Mouse (Mus musculus) lung, postnatal 0 days (tissue): Measurements from ENCODE around the gene Naa80. TPM values are rescaled to one million over a fixed set of nuclear protein-coding genes. Genes with fewer than 3 reads are reported as not detected.

ENCODE experiments used
- ATAC-seq: fragments of 200-750 bp; cut with Nextera tagmentation; 2 replicates; pipeline ENCODE4 v1.8.0; 2017; ENCODE audit warnings: moderate library complexity
- DNase-seq: peaks from one replicate; pipeline ENCODE4 v3.0.0-alpha.2; 2016; ENCODE audit warnings: low spot score
- H3K27ac ChIP-seq: fragments of 300-500 bp; sonication (generic); 2 replicates; pipeline ENCODE4 v1.5.1; 2014; ENCODE audit warnings: antibody characterized with exemption, mild to moderate bottlenecking, low read length, mixed read lengths
- H3K27me3 ChIP-seq: fragments of 300-500 bp; sonication (generic); replicated peaks from 2 replicates; pipeline ENCODE4 v1.6.1; 2014; ENCODE audit warnings: low read length, mixed read lengths; ENCODE audit not compliant: insufficient read depth
- H3K36me3 ChIP-seq: fragments of 300-500 bp; sonication (generic); 2 replicates; pipeline ENCODE4 v1.6.1; 2014; ENCODE audit warnings: low read length, mixed read lengths; ENCODE audit not compliant: insufficient read depth
- H3K4me1 ChIP-seq: fragments of 300-500 bp; sonication (generic); 2 replicates; pipeline ENCODE4 v1.6.1; 2014; ENCODE audit warnings: antibody characterized with exemption, low read depth, low read length, mixed read lengths; ENCODE audit not compliant: insufficient read depth
- H3K4me2 ChIP-seq: fragments of 300-500 bp; sonication (generic); replicated peaks from 2 replicates; pipeline ENCODE4 v1.6.1; 2014; ENCODE audit warnings: low read depth, mild to moderate bottlenecking, low read length, moderate library complexity, mixed read lengths
- H3K4me3 ChIP-seq: fragments of 300-500 bp; sonication (generic); 2 replicates; pipeline ENCODE4 v1.5.1; 2014; ENCODE audit warnings: low read depth, low read length
- H3K9ac ChIP-seq: fragments of 300-500 bp; sonication (generic); replicated peaks from 2 replicates; pipeline ENCODE4 v1.6.1; 2014; ENCODE audit warnings: low read depth, mild to moderate bottlenecking
- H3K9me3 ChIP-seq: fragments of 300-500 bp; sonication (generic); 2 replicates; pipeline ENCODE4 v1.6.1; 2016; ENCODE audit warnings: low read length, mixed read lengths
- CTCF ChIP-seq: IDR thresholded peaks from 2 replicates; pipeline ENCODE4 v1.5.1; 2016; ENCODE audit warnings: antibody characterized with exemption, mild to moderate bottlenecking
- EP300 ChIP-seq: IDR thresholded peaks from 2 replicates; pipeline ENCODE4 v1.6.1; 2016; ENCODE audit warnings: antibody characterized with exemption, mild to moderate bottlenecking, control low read depth
- whole genome bisulfite sequencing: fragments of 180-500 bp; shearing (Covaris S2); extraction: QIAGEN DNeasy Blood & Tissue Kit; methylation state at CpG from one replicate; pipeline ENCODE4 v1.1.7; 2014; 5-methylcytosine and 5-hydroxymethylcytosine counted together
- polyA plus RNA-seq: library from polyadenylated mRNA; unstranded; fragments of >200 nt; fragmentation: Nextera tagmentation; extraction: Ambion mirVana; gene quantifications from 2 replicates; pipeline ENCODE4 v1.2.1, GENCODE M21; 2015

The Naa80 gene
- polyA plus RNA-seq, 1 experiment from 2014 or later, result 22.0 TPM

DNA sequence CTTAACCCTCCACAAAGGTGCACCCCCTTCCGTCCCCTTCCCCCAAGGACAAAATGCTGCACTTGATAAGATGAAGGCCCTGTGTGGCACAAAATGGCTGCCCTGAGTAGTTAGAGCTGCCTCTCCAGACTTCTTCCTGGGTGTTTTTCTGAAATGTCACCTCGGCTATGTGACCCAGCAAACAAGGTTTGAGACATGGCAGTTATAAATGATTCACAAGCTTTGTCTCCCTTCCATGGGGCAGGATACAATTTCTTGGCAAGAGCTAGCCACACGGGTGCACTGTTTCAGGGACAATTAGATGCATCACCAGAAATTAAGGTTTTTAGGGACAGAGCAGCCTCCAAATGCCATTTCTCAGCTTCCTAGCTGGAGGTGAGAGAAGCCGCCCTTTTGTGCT is 38.3 kb upstream of the Naa80 start:
- Histone ChIP-seq H3K9ac (no peak overlapping the region), H3K4me3 (no peak overlapping the region), H3K4me1 (peaks cover 28% of the 10 kb centered on the region; the same call in 1 of the 2 replicates), H3K4me2 (no peak overlapping the region), H3K36me3 (peaks cover 28% of the 10 kb centered on the region), H3K27ac (no peak overlapping the region), H3K27me3 (no peaks in the 10 kb centered on the region), H3K9me3 (no peaks in the 10 kb centered on the region)
- no peak for DNase-seq
- no peak for ATAC-seq
- TF ChIP-seq CTCF (no peak), EP300 (no peak)
- 53% methylated on average over 4 of the region's 4 CpGs for WGBS

DNA sequence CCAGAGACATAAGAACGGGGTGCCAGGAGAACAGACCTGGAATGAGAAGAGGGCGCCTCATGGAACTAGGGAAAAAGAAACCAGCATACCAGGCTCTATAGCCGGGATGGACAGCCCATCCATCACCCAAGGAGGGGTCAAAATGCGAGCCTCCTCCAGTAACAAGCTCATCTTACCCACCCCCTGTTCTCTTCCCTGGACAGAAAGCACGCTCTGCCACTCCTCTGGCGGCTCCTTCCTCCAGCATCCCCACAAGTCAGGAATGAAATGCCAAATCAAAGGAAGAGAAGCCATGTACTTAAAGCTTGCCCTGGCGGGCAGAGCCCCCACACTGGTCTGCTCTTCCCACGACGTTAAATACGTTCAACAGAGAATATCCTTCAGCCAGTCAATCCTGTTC is 37.7 kb upstream of the Naa80 start:
- Histone ChIP-seq H3K4me1 (peaks cover 22% of the 10 kb centered on the region; the same call in 1 of the 2 replicates), H3K27ac (no peak overlapping the region), H3K27me3 (no peaks in the 10 kb centered on the region), H3K4me3 (no peak overlapping the region), H3K9ac (no peak overlapping the region), H3K36me3 (peaks cover 28% of the 10 kb centered on the region), H3K4me2 (peak overlapping the region; percentile 60), H3K9me3 (no peaks in the 10 kb centered on the region)
- no peak for DNase-seq
- TF ChIP-seq CTCF (no peak), EP300 (no peak)
- WGBS, result 22% methylated on average over 10 of the region's 10 CpGs
- no peak for ATAC-seq

GRCm38 (mm10) chr9:107541474-107542351 is 37.0 kb upstream of the Naa80 start, which contains the start of the genes Cyb561d2 and Nprl2:
Gene Cyb561d2, minus strand, starts transcription at chr9:107542193.
Gene Nprl2, plus strand, starts transcription at chr9:107542226.
- Histone ChIP-seq H3K9ac (peak within 1 kb of the TSS; percentile 37), H3K4me3 (peak within 1 kb of the TSS; percentile 70), H3K4me1 (peaks cover 16% of the 10 kb centered on the region; the same call in 1 of the 2 replicates), H3K27me3 (no peaks in the 10 kb centered on the region), H3K4me2 (peak within 1 kb of the TSS; percentile 60), H3K27ac (0 out of 2 replicates have a peak within 1 kb of the TSS, but pooled peaks have one; percentile 22), H3K36me3 (peaks cover 28% of the 10 kb centered on the region), H3K9me3 (no peaks in the 10 kb centered on the region)
- WGBS, result under 1% methylated on average over 46 of the region's 46 CpGs
- DNase-seq (peak; percentile 96), ATAC-seq (peak; percentile 92)
- TF ChIP-seq CTCF (no peak; the same call in 1 of the 2 replicates), EP300 (no peak)

- TF ChIP-seq EP300 (no peak), CTCF (no peak)
- H3K4me3 ChIP-seq, result peak overlapping the region; percentile 70
- peak; percentile 0; the same call in 1 of the 2 replicates for ATAC-seq
Measured at GRCm38 (mm10) chr9:107542352-107542686, 36.4 kb upstream of the Naa80 start.

GRCm38 (mm10) chr9:107542721-107543120 is 36.0 kb upstream of the Naa80 start:
- Histone ChIP-seq H3K4me2 (peak overlapping the region; percentile 60), H3K27me3 (no peaks in the 10 kb centered on the region), H3K4me1 (peaks cover 14% of the 10 kb centered on the region), H3K36me3 (peaks cover 28% of the 10 kb centered on the region), H3K9me3 (no peaks in the 10 kb centered on the region), H3K9ac (peak overlapping the region; percentile 37; the same call in 1 of the 2 replicates), H3K27ac (no peak overlapping the region), H3K4me3 (peak overlapping the region; percentile 70)
- TF ChIP-seq CTCF (no peak), EP300 (no peak)
- DNase-seq (no peak), ATAC-seq (no peak)
- WGBS, result 26% methylated on average over 8 of the region's 8 CpGs

More at GRCm38 (mm10) chr9:107542352-107542686, 36.4 kb upstream of the Naa80 start:
- no peak for DNase-seq
- Histone ChIP-seq H3K9me3 (no peaks in the 10 kb centered on the region), H3K9ac (peak overlapping the region; percentile 37), H3K4me1 (peaks cover 13% of the 10 kb centered on the region), H3K27ac (no peak overlapping the region), H3K36me3 (peaks cover 28% of the 10 kb centered on the region), H3K27me3 (no peaks in the 10 kb centered on the region), H3K4me2 (peak overlapping the region; percentile 60)
- WGBS, result under 1% methylated on average over 11 of the region's 11 CpGs

DNA sequence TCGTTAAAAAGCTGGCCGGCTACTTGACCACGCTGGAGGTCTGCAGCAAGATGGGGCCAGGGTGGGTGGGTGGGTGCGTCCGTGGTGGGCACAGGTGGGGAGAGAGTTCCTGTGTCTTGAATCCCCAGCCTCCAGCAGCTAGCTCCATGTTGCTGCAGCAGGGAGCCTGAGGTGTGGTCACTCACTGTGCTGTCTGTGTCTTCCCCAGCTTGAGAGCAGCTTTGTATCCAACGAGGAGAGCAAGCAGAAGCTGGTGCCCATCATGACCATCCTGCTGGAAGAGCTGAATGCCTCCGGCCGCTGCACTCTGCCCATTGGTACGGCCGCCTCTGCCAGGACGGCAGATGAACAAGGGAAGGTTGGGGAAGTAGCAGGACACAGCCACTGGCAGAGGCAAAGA is 35.4 kb upstream of the Naa80 start:
- DNase-seq (no peak), ATAC-seq (no peak)
- H3K9ac ChIP-seq, result no peak overlapping the region
- H3K36me3 ChIP-seq, result peaks cover 22% of the 10 kb centered on the region
- no peak overlapping the region for H3K4me3 ChIP-seq
- H3K4me2 ChIP-seq, result no peak overlapping the region
- no peak overlapping the region for H3K27ac ChIP-seq
- H3K27me3 ChIP-seq, result no peaks in the 10 kb centered on the region
- H3K9me3 ChIP-seq, result no peaks in the 10 kb centered on the region
- WGBS, result 89% methylated on average over 10 of the region's 11 CpGs
- TF ChIP-seq EP300, result no peak
- no peak for TF ChIP-seq CTCF
- H3K4me1 ChIP-seq, result peaks cover 14% of the 10 kb centered on the region
